Mouse (Mus musculus) intestine, embryonic 16.5 days (tissue): ENCODE data around the gene Bbof1. TPM values are rescaled to one million over a fixed set of nuclear protein-coding genes. Genes with fewer than 3 reads are reported as not detected.

Experiments used
- ATAC-seq: fragments of 200-750 bp; cut with Nextera tagmentation; 2 replicates; pipeline ENCODE4 v1.8.0; 2017; ENCODE audit warnings: moderate TSS enrichment, moderate library complexity
- H3K27ac ChIP-seq: fragments of 300-500 bp; sonication (generic); 2 replicates; pipeline ENCODE4 v1.5.1; 2014; ENCODE audit warnings: mild to moderate bottlenecking, low read length
- H3K27me3 ChIP-seq: fragments of 300-500 bp; sonication (generic); replicated peaks from 2 replicates; pipeline ENCODE4 v1.6.1; 2014; ENCODE audit warnings: low read length, control low read depth, mixed read lengths; ENCODE audit not compliant: control insufficient read depth, insufficient read depth
- H3K36me3 ChIP-seq: fragments of 300-500 bp; sonication (generic); 2 replicates; pipeline ENCODE4 v1.6.1; 2014; ENCODE audit warnings: low read length, control low read depth; ENCODE audit not compliant: control insufficient read depth, insufficient read depth
- H3K4me1 ChIP-seq: fragments of 300-500 bp; sonication (generic); 2 replicates; pipeline ENCODE4 v1.6.1; 2014; ENCODE audit warnings: low read length, control low read depth, mixed read lengths; ENCODE audit not compliant: control insufficient read depth, insufficient read depth
- H3K4me2 ChIP-seq: fragments of 300-500 bp; sonication (generic); 2 replicates; pipeline ENCODE4 v1.6.1; 2014; ENCODE audit warnings: low read depth, low read length, control low read depth
- H3K4me3 ChIP-seq: fragments of 300-500 bp; sonication (generic); 2 replicates; pipeline ENCODE4 v1.5.1; 2014; ENCODE audit warnings: mild to moderate bottlenecking, low read length
- H3K9ac ChIP-seq: fragments of 300-500 bp; sonication (generic); 2 replicates; pipeline ENCODE4 v1.6.1; 2014; ENCODE audit warnings: low read depth, low read length
- H3K9me3 ChIP-seq: fragments of 300-500 bp; sonication (generic); 2 replicates; pipeline ENCODE4 v1.6.1; 2016; ENCODE audit warnings: low read length, control low read depth; ENCODE audit not compliant: control insufficient read depth
- WGBS: fragments of 180-500 bp; shearing (Covaris S2); extraction: QIAGEN DNeasy Blood & Tissue Kit; methylation state at CpG from one replicate; pipeline ENCODE4 v1.1.7; 2014; 5-methylcytosine and 5-hydroxymethylcytosine counted together
- polyA plus RNA-seq: library from polyadenylated mRNA; unstranded; fragments of >200 nt; fragmentation: Nextera tagmentation; extraction: Ambion mirVana; gene quantifications from 2 replicates; pipeline ENCODE4 v1.2.1, GENCODE M21; 2015

Gene Bbof1
- polyA plus RNA-seq, 1 experiment from 2014 or later: 0.56 TPM

DNA sequence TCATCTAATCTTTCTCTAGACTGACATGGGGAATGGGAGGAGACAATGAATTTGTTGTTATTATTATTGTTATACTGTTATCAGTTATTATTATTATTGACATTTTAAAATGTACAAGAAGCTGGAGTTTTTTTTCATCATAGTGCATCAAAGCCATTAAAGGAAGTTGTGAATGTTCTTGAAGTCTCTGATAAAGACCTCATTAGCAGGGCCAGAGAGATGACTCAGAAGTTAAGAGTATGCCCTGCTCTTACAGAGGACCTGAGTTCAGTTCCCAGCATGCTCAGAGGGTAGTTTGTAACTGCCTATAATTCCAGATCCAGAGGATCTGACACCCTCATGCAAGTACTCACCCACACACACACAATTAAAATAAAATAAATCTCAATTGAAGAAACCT lies 11.2 kb upstream of the Bbof1 start:
- Histone ChIP-seq H3K4me3 (no peak overlapping the region), H3K4me1 (peaks cover 8% of the 10 kb centered on the region), H3K9me3 (no peaks in the 10 kb centered on the region), H3K4me2 (no peak overlapping the region), H3K36me3 (no peaks in the 10 kb centered on the region), H3K27ac (no peak overlapping the region), H3K9ac (no peak overlapping the region), H3K27me3 (no peaks in the 10 kb centered on the region)
- no peak for ATAC-seq

DNA sequence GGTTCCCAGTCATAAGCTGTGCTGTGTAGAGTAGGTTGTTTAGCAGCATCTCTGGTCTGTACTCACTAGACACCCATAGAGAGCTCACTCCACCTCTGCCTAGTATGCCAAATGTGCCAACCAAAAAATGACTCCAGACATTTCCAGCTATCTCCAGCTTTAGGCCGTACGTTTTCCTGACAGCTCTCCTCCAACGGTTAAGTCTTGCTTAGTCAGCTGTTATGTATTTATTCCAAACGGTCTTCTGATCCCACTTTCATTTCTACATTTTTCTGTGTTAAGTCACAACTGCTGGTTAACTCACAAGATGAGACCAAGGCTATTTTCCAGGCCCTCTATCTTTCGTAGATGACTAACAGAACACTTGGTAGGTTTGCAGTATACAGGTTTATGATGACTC lies 10.2 kb upstream of the Bbof1 start:
- no peak overlapping the region for H3K27ac ChIP-seq
- no peaks in the 10 kb centered on the region for H3K9me3 ChIP-seq
- H3K4me2 ChIP-seq: no peak overlapping the region
- H3K27me3 ChIP-seq: no peaks in the 10 kb centered on the region
- no peak for ATAC-seq
- H3K36me3 ChIP-seq: no peaks in the 10 kb centered on the region
- H3K4me1 ChIP-seq: peaks cover 8% of the 10 kb centered on the region
- 69% methylated on average over 5 of the region's 5 CpGs for WGBS
- H3K4me3 ChIP-seq: no peak overlapping the region
- no peak overlapping the region for H3K9ac ChIP-seq

DNA sequence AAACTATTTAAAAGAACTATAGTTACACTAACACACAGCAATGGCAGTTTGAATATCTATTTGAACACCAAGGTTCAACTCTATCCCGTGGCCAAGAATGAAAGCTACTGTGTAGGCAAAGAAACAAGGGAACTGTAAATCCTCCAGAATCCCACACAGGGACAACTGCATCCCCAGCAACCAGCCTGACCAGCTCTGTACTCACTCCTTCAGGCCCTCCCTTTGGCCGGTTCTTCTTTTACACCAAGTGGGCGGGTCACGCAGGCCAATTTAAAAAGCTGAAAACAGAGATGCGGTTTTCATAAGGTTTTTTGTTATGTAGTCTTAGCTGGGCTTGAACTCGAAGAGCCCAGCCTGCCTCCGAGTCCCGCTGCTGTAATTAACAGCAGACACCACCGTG lies 9.7 kb upstream of the Bbof1 start:
- H3K9me3 ChIP-seq: no peaks in the 10 kb centered on the region
- H3K4me3 ChIP-seq: peak overlapping the region; percentile 41
- no peaks in the 10 kb centered on the region for H3K36me3 ChIP-seq
- peaks cover 8% of the 10 kb centered on the region for H3K4me1 ChIP-seq
- H3K9ac ChIP-seq: 0 out of 2 replicates have a peak overlapping the region, but pooled peaks have one; percentile 1
- peak overlapping the region; percentile 87 for H3K27ac ChIP-seq
- H3K4me2 ChIP-seq: peak overlapping the region; percentile 43
- ATAC-seq: no peak
- WGBS: 65% methylated on average over 9 of the region's 9 CpGs
- H3K27me3 ChIP-seq: no peaks in the 10 kb centered on the region

- H3K36me3 ChIP-seq: no peaks in the 10 kb centered on the region
- 43% methylated on average over 9 of the region's 9 CpGs for WGBS
- peak overlapping the region; percentile 41 for H3K4me3 ChIP-seq
- ATAC-seq: peak; percentile 39
- H3K9ac ChIP-seq: peak overlapping the region; percentile 57
- peak overlapping the region; percentile 87 for H3K27ac ChIP-seq
- H3K4me1 ChIP-seq: peaks cover 8% of the 10 kb centered on the region
- no peaks in the 10 kb centered on the region for H3K27me3 ChIP-seq
- H3K9me3 ChIP-seq: no peaks in the 10 kb centered on the region
- peak overlapping the region; percentile 49 for H3K4me2 ChIP-seq
Measured at GRCm38 (mm10) chr12:84399663-84400062, 9.2 kb upstream of the Bbof1 start.

GRCm38 (mm10) chr12:84400068-84400467 lies 8.8 kb upstream of the Bbof1 start:
- Histone ChIP-seq H3K4me2 (peak overlapping the region; percentile 49), H3K9ac (peak overlapping the region; percentile 57), H3K4me3 (peak overlapping the region; percentile 41), H3K27ac (peak overlapping the region; percentile 87), H3K9me3 (no peaks in the 10 kb centered on the region), H3K27me3 (no peaks in the 10 kb centered on the region), H3K36me3 (no peaks in the 10 kb centered on the region), H3K4me1 (peaks cover 8% of the 10 kb centered on the region)
- ATAC-seq: no peak
- 51% methylated on average over 3 of the region's 3 CpGs for WGBS

GRCm38 (mm10) chr12:84400653-84401052 lies 8.2 kb upstream of the Bbof1 start:
- H3K27me3 ChIP-seq: no peaks in the 10 kb centered on the region
- H3K4me2 ChIP-seq: peak overlapping the region; percentile 49
- 14% methylated on average over 3 of the region's 3 CpGs for WGBS
- no peaks in the 10 kb centered on the region for H3K36me3 ChIP-seq
- no peaks in the 10 kb centered on the region for H3K9me3 ChIP-seq
- H3K27ac ChIP-seq: peak overlapping the region; percentile 87
- peaks cover 8% of the 10 kb centered on the region for H3K4me1 ChIP-seq
- H3K4me3 ChIP-seq: peak overlapping the region; percentile 41
- peak overlapping the region; percentile 57 for H3K9ac ChIP-seq
- ATAC-seq: peak; percentile 84

DNA sequence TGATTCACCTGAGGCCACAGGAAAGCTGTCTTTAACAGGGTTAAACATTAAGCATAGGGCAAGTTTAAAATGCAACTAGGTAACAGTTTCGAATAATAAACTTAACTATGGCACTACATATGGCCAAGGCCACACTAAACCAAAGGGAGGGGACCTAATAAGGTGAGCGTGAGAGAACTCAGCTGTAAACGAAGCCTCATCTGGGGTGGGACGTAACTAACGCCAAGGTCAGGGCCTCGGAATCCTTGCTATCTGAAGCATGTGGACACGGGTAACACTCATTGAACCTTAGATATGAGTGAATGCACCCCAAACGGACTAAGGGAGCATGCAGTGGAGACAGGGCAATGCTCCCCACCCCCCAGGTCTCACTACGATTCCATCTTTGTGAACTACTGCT lies 5.9 kb upstream of the Bbof1 start:
- Histone ChIP-seq H3K4me2 (peak overlapping the region; percentile 35; the same call in 1 of the 2 replicates), H3K4me1 (peaks cover 11% of the 10 kb centered on the region), H3K27me3 (no peaks in the 10 kb centered on the region), H3K4me3 (no peak overlapping the region), H3K9ac (no peak overlapping the region), H3K27ac (peak overlapping the region; percentile 81), H3K9me3 (no peaks in the 10 kb centered on the region), H3K36me3 (no peaks in the 10 kb centered on the region)
- peak; percentile 75 for ATAC-seq
- 49% methylated on average over 9 of the region's 9 CpGs for WGBS

GRCm38 (mm10) chr12:84404541-84404940 lies 4.3 kb upstream of the Bbof1 start:
- Histone ChIP-seq H3K9ac (no peak overlapping the region), H3K4me1 (peaks cover 11% of the 10 kb centered on the region; the same call in 1 of the 2 replicates), H3K36me3 (no peaks in the 10 kb centered on the region), H3K27me3 (no peaks in the 10 kb centered on the region), H3K9me3 (no peaks in the 10 kb centered on the region), H3K27ac (no peak overlapping the region), H3K4me2 (no peak overlapping the region), H3K4me3 (no peak overlapping the region)
- no peak for ATAC-seq
- 80% methylated on average over 6 of the region's 6 CpGs for WGBS

- Histone ChIP-seq H3K4me2 (no peak overlapping the region), H3K9me3 (no peaks in the 10 kb centered on the region), H3K4me3 (no peak overlapping the region), H3K36me3 (no peaks in the 10 kb centered on the region), H3K27ac (no peak overlapping the region), H3K4me1 (peaks cover 4% of the 10 kb centered on the region; the same call in 1 of the 2 replicates), H3K9ac (no peak overlapping the region), H3K27me3 (no peaks in the 10 kb centered on the region)
- ATAC-seq: no peak
- WGBS: 58% methylated on average over 4 of the region's 4 CpGs
Measured at GRCm38 (mm10) chr12:84407259-84407658, 1.6 kb upstream of the Bbof1 start.
